Mouse (Mus musculus) thymus, postnatal 14 days (tissue): ENCODE data around the gene Gsta4.
"Not testable (repeated sequence)": the region's sequence is repeated elsewhere in the genome, so short reads cannot be mapped to it uniquely, and the experiment has no call there.

Experiments
- DNase-seq: peaks from one replicate; pipeline ENCODE4 v3.0.0; 2021

The Gsta4 gene

GRCm38 (mm10) chr9:78255683-78256470 lies 73.3 kb downstream of the Gsta4 start:
- DNase-seq: not testable (repeated sequence)

DNA sequence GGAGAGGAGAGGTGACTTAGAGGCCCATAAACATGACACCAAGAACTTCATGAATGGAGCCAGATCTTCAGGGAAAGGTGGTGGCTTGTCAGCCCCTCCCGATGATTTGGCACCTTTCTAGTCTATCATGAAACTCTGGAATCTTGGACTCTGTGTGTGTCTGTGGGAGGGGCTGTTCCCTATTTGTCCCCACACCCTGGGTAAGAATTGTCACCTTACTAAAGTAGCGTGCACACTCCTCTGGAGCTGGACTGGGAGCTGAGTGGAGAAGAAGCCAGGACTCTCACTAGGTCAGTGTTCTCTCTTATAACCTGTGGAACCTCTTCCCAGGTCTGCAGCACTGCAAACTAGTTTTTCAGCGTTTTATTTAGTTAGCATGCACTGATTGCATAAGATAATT lies 74.3 kb downstream of the Gsta4 start, which contains the start of gene Gm3776:
TSS of gene Gm3776 (plus strand) at position 216 of the 400 bp plus-strand sequence.
- DNase-seq: not testable (repeated sequence)
